ENCODE assay signal across 8 mouse cellular contexts in genomic region chr6:134926803-134927594, GRCm38 (mm10). TPM values are rescaled to one million over a fixed set of nuclear protein-coding genes. Genes with fewer than 3 reads are reported as not detected.
DNase-seq lines count a peak whose midpoint lies in the region; ATAC-seq lines count a peak whose summit lies in the region.

No protein-coding gene starts in this region.

- no peaks in the 10 kb centered on the region for H3K27me3 ChIP-seq in hindbrain, embryonic 16.5 days (replicated peaks; ENCODE audit: control insufficient read depth, insufficient read depth, low read length)
- no peaks in the 10 kb centered on the region for H3K27me3 ChIP-seq in limb, embryonic 12.5 days
- H3K27me3 ChIP-seq in midbrain, embryonic 11.5 days (ENCODE audit: control insufficient read depth, insufficient read depth, low read length), result no peaks in the 10 kb centered on the region

- peak overlapping the region; percentile 77 for H3K9ac ChIP-seq in hindbrain, embryonic 16.5 days (ENCODE audit: low read depth, low read length)
- peak overlapping the region; percentile 88 for H3K9ac ChIP-seq in limb, embryonic 12.5 days (replicated peaks)
- peak overlapping the region; percentile 93 for H3K9ac ChIP-seq in midbrain, embryonic 11.5 days (ENCODE audit: low read length)

- H3K4me1 ChIP-seq in hindbrain, embryonic 16.5 days (ENCODE audit: control insufficient read depth, insufficient read depth, low read depth, low read length), result peaks cover 24% of the 10 kb centered on the region
- peaks cover 47% of the 10 kb centered on the region for H3K4me1 ChIP-seq in limb, embryonic 12.5 days (replicated peaks)
- peaks cover 39% of the 10 kb centered on the region for H3K4me1 ChIP-seq in midbrain, embryonic 11.5 days (ENCODE audit: control insufficient read depth, insufficient read depth, low read length)

- peak; percentile 41 to 55 for DNase-seq in right cerebral cortex, adult 2 months (ENCODE audit: low spot score in 2 of 2)
- DNase-seq in right cerebral cortex, adult 18-20 months, result no peak
- DNase-seq in cerebellum, adult 9-10 months, result peak; percentile 50
- peak; percentile 19 to 36 for DNase-seq in frontal cortex, postnatal 14 days (ENCODE audit: low spot score in 2 of 2)
- DNase-seq in midbrain, embryonic 11.5 days (ENCODE audit: low spot score, missing footprints), result peak; percentile 99
- DNase-seq in spleen, postnatal 4 days (ENCODE audit: low spot score in 2 of 2), result peak; percentile 70 to 88

- H3K9me3 ChIP-seq in hindbrain, embryonic 16.5 days (ENCODE audit: control insufficient read depth, low read length), result no peaks in the 10 kb centered on the region
- no peaks in the 10 kb centered on the region for H3K9me3 ChIP-seq in limb, embryonic 12.5 days
- no peaks in the 10 kb centered on the region for H3K9me3 ChIP-seq in midbrain, embryonic 11.5 days (ENCODE audit: control insufficient read depth, low read length)

- under 1% methylated on average over 62 of the region's 63 CpGs for WGBS in hindbrain, embryonic 16.5 days
- WGBS in limb, embryonic 12.5 days, result under 1% methylated on average over 61 of the region's 63 CpGs
- under 1% methylated on average over 63 of the region's 63 CpGs for WGBS in midbrain, embryonic 11.5 days

- H3K4me2 ChIP-seq in hindbrain, embryonic 16.5 days (ENCODE audit: low read length), result peak overlapping the region; percentile 95
- peak overlapping the region; percentile 88 for H3K4me2 ChIP-seq in limb, embryonic 12.5 days
- peak overlapping the region; percentile 96 for H3K4me2 ChIP-seq in midbrain, embryonic 11.5 days

- H3K4me3 ChIP-seq in hindbrain, embryonic 16.5 days (ENCODE audit: low read length), result peak overlapping the region; percentile 72
- peak overlapping the region; percentile 56 for H3K4me3 ChIP-seq in limb, embryonic 12.5 days (replicated peaks)
- H3K4me3 ChIP-seq in midbrain, embryonic 11.5 days (ENCODE audit: low read depth, low read length), result peak overlapping the region; percentile 53

- peak; percentile 35 for ATAC-seq in hindbrain, embryonic 16.5 days
- ATAC-seq in limb, embryonic 12.5 days (ENCODE audit: insufficient number of reproducible peaks, insufficient read depth, low FRiP score, low TSS enrichment, low read depth), result 0 out of 2 replicates have a peak, but pooled peaks have one; percentile 8
- ATAC-seq in midbrain, embryonic 11.5 days (ENCODE audit: low FRiP score), result peak; percentile 31

- H3K27ac ChIP-seq in hindbrain, embryonic 16.5 days (ENCODE audit: low read depth, low read length), result peak overlapping the region; percentile 91
- H3K27ac ChIP-seq in limb, embryonic 12.5 days, result peak overlapping the region; percentile 100
- peak overlapping the region; percentile 99 for H3K27ac ChIP-seq in midbrain, embryonic 11.5 days (ENCODE audit: low read depth, low read length)

- no peaks in the 10 kb centered on the region for H3K36me3 ChIP-seq in hindbrain, embryonic 16.5 days (ENCODE audit: control insufficient read depth, insufficient read depth, low read length)
- peaks cover 17% of the 10 kb centered on the region; the same call in 1 of the 2 replicates for H3K36me3 ChIP-seq in limb, embryonic 12.5 days
- H3K36me3 ChIP-seq in midbrain, embryonic 11.5 days (ENCODE audit: control insufficient read depth, insufficient read depth, low read length), result no peaks in the 10 kb centered on the region

RNA-seq across cellular contexts. Expression of gene Cdkn1b, which starts 6.8 kb away (rescaled TPM):
- 12.6 and 15.1 TPM in 2 replicates for polyA plus RNA-seq in hindbrain, embryonic 16.5 days (2015; fragmentation: Nextera tagmentation; extraction: Ambion mirVana)
- polyA plus RNA-seq in limb, embryonic 12.5 days (2016; fragmentation: Nextera tagmentation; extraction: Ambion mirVana), result 18.5 and 18.8 TPM in 2 replicates
- 27.8 and 28.0 TPM in 2 replicates for polyA plus RNA-seq in midbrain, embryonic 11.5 days (2014; fragmentation: Nextera tagmentation; extraction: Ambion mirVana)

RNA-seq across cellular contexts. Expression of gene Gpr19, which starts 28.6 kb away (rescaled TPM):
- polyA plus RNA-seq in hindbrain, embryonic 16.5 days (2015; fragmentation: Nextera tagmentation; extraction: Ambion mirVana), result 36.1 and 41.3 TPM in 2 replicates
- 8.3 and 8.6 TPM in 2 replicates for polyA plus RNA-seq in limb, embryonic 12.5 days (2016; fragmentation: Nextera tagmentation; extraction: Ambion mirVana)
- polyA plus RNA-seq in midbrain, embryonic 11.5 days (2014; fragmentation: Nextera tagmentation; extraction: Ambion mirVana), result 35.3 and 36.9 TPM in 2 replicates

RNA-seq across cellular contexts. Expression of gene Apold1, which starts 54.5 kb away (rescaled TPM):
- polyA plus RNA-seq in hindbrain, embryonic 16.5 days (2015; fragmentation: Nextera tagmentation; extraction: Ambion mirVana), result 4.4 and 5.7 TPM in 2 replicates
- polyA plus RNA-seq in limb, embryonic 12.5 days (2016; fragmentation: Nextera tagmentation; extraction: Ambion mirVana), result 4.5 and 5.2 TPM in 2 replicates
- 2.8 and 3.2 TPM in 2 replicates for polyA plus RNA-seq in midbrain, embryonic 11.5 days (2014; fragmentation: Nextera tagmentation; extraction: Ambion mirVana)
